Comparison of ENCODE assay signal across 28 mouse cellular contexts in genomic region chr13:63345476-63346225, GRCm38 (mm10).
DNase-seq lines count a peak whose midpoint lies in the region; ATAC-seq and TF ChIP-seq lines count a peak whose summit lies in the region.
"Had no signal": no experiment of that assay in that cellular context is flagged by ENCODE, and none has a peak within 500 bp of the region (broad histone marks: within the 10 kb centered on the region; RNA-seq: fewer than 3 reads in every experiment).

No protein-coding gene starts in this region.

- H3K27ac ChIP-seq in intestine, postnatal 0 days (ENCODE audit: low read depth, low read length), result no peak overlapping the region
- H3K27ac ChIP-seq in intestine, embryonic 15.5 days, result no peak overlapping the region
- H3K27ac ChIP-seq in liver, adult 2 months (replicated peaks; ENCODE audit: insufficient read depth, low read depth, low read length), result peak overlapping the region; percentile 75
- H3K27ac ChIP-seq in liver, embryonic 12.5 days, result no peak overlapping the region
- H3K27ac ChIP-seq: forebrain, embryonic 12.5 days; heart, embryonic 15.5 days; hindbrain, embryonic 13.5 days; limb, embryonic 13.5 days; liver, embryonic 15.5 days had no signal

- WGBS in intestine, postnatal 0 days, result 60% methylated on average over 5 of the region's 5 CpGs
- WGBS in intestine, embryonic 15.5 days, result 83% methylated on average over 5 of the region's 5 CpGs
- 38% methylated on average over 5 of the region's 5 CpGs for WGBS in liver, adult 2 months
- WGBS in liver, embryonic 12.5 days (ENCODE audit: insufficient replicate concordance), result 66% methylated on average over 5 of the region's 5 CpGs

- no peak for TF ChIP-seq CTCF in intestine, postnatal 0 days (IDR thresholded peaks at IDR 0.05; ENCODE audit: low read depth)
- TF ChIP-seq CTCF in liver, adult 2 months (IDR thresholded peaks at IDR 0.05; ENCODE audit: low read depth, low read length), result no peak
- TF ChIP-seq CTCF in Patski (IDR thresholded peaks at IDR 0.05), result no peak

- H3K36me3 ChIP-seq in intestine, postnatal 0 days (ENCODE audit: control insufficient read depth, insufficient read depth), result no peaks in the 10 kb centered on the region; the same call in 1 of the 2 replicates
- no peaks in the 10 kb centered on the region for H3K36me3 ChIP-seq in intestine, embryonic 15.5 days
- H3K36me3 ChIP-seq in liver, adult 2 months (ENCODE audit: control insufficient read depth, insufficient read depth, low read length), result no peaks in the 10 kb centered on the region
- peaks cover 5% of the 10 kb centered on the region; the same call in 1 of the 2 replicates for H3K36me3 ChIP-seq in liver, embryonic 12.5 days
- H3K36me3 ChIP-seq: forebrain, embryonic 12.5 days; liver, embryonic 15.5 days had no signal

- DNase-seq in liver, adult 2 months (ENCODE audit: extremely low read depth, low read depth, low spot score), result peak; percentile 91
- no peak for DNase-seq in Patski (ENCODE audit: low read depth, low spot score)
- peak; percentile 60 to 85 for DNase-seq in kidney, postnatal 25 days
- DNase-seq in ovary, postnatal 10 days (ENCODE audit: low spot score), result no peak
- DNase-seq: adrenal gland, adult 2 months; adrenal gland, postnatal 36 days; cerebellum, adult 18-20 months; cerebellum, postnatal 10 days; forebrain, postnatal 0 days; gastrocnemius, postnatal 10 days; heart, postnatal 4 days; layer of hippocampus, adult 9-11 months; lung, postnatal 36 days; right cerebral cortex, adult 18-20 months; thymus, postnatal 4 days had no signal

- no peak overlapping the region for H3K4me3 ChIP-seq in intestine, postnatal 0 days (ENCODE audit: low read depth, low read length)
- no peak overlapping the region for H3K4me3 ChIP-seq in intestine, embryonic 15.5 days (replicated peaks)
- no peak overlapping the region for H3K4me3 ChIP-seq in liver, adult 2 months (ENCODE audit: insufficient read depth, low read depth, low read length)
- H3K4me3 ChIP-seq in liver, embryonic 12.5 days, result no peak overlapping the region
- H3K4me3 ChIP-seq: forebrain, embryonic 12.5 days; heart, embryonic 15.5 days; hindbrain, embryonic 13.5 days; limb, embryonic 13.5 days; liver, embryonic 15.5 days had no signal

- no peaks in the 10 kb centered on the region for H3K9me3 ChIP-seq in intestine, postnatal 0 days (ENCODE audit: control insufficient read depth)
- H3K9me3 ChIP-seq in intestine, embryonic 15.5 days, result no peaks in the 10 kb centered on the region
- H3K9me3 ChIP-seq in liver, embryonic 12.5 days (replicated peaks), result no peaks in the 10 kb centered on the region
- H3K9me3 ChIP-seq: forebrain, embryonic 12.5 days; heart, embryonic 15.5 days; hindbrain, embryonic 13.5 days; limb, embryonic 13.5 days; liver, embryonic 15.5 days had no signal

- CTCF ChIA-PET in Patski (lab: Charles Lee), result interaction anchor here (1.0 to 2.0 kb wide), 5 partner anchors 9 to 426 kb away, joined by 3 to 5 read pairs (median 3); no protein-coding TSS in a partner anchor

- ATAC-seq in intestine, postnatal 0 days, result peak; percentile 45; the same call in 1 of the 2 replicates
- no peak for ATAC-seq in intestine, embryonic 15.5 days
- ATAC-seq in liver, embryonic 12.5 days, result no peak
- peak; percentile 47 for ATAC-seq in Patski
- ATAC-seq in erythroblast, adult 5-6 weeks (replicated peaks; ENCODE audit: low FRiP score, poor library complexity, severe bottlenecking), result no peak
- ATAC-seq: activated CD4-positive, CD25-positive, alpha-beta regulatory T cell, adult 4 months; CD4-positive, CD25-positive, alpha-beta regulatory T cell, adult 4 months; forebrain, postnatal 0 days; midbrain, embryonic 16.5 days had no signal

- no peaks in the 10 kb centered on the region for H3K27me3 ChIP-seq in intestine, postnatal 0 days (replicated peaks; ENCODE audit: control insufficient read depth, insufficient read depth, low read length)
- no peaks in the 10 kb centered on the region for H3K27me3 ChIP-seq in intestine, embryonic 15.5 days (replicated peaks)
- H3K27me3 ChIP-seq in liver, adult 2 months (ENCODE audit: control insufficient read depth, insufficient read depth, low read length), result no peaks in the 10 kb centered on the region
- no peaks in the 10 kb centered on the region for H3K27me3 ChIP-seq in liver, embryonic 12.5 days (replicated peaks)
- H3K27me3 ChIP-seq in Patski, result no peaks in the 10 kb centered on the region
- H3K27me3 ChIP-seq: forebrain, embryonic 12.5 days; heart, embryonic 15.5 days; hindbrain, embryonic 13.5 days; limb, embryonic 13.5 days; liver, embryonic 15.5 days had no signal

- in situ Hi-C loops in Patski (cut with MboI; ENCODE audit: low pct_unique_long_range_greater_than_20kb), result loop anchor here (10.0 kb wide), 1 partner anchor 689 kb away; no protein-coding TSS in a partner anchor

- H3K4me2 ChIP-seq in intestine, postnatal 0 days (replicated peaks; ENCODE audit: low read depth), result no peak overlapping the region
- H3K4me2 ChIP-seq in intestine, embryonic 15.5 days (replicated peaks), result no peak overlapping the region
- H3K4me2 ChIP-seq in liver, embryonic 12.5 days, result no peak overlapping the region
- H3K4me2 ChIP-seq: forebrain, embryonic 12.5 days; heart, embryonic 15.5 days; hindbrain, embryonic 13.5 days; limb, embryonic 13.5 days; liver, embryonic 15.5 days; midbrain, embryonic 11.5 days had no signal

- H3K4me1 ChIP-seq in intestine, postnatal 0 days (replicated peaks; ENCODE audit: control insufficient read depth, insufficient read depth, low read length), result no peaks in the 10 kb centered on the region
- no peaks in the 10 kb centered on the region for H3K4me1 ChIP-seq in intestine, embryonic 15.5 days (replicated peaks)
- peaks cover 7% of the 10 kb centered on the region; the same call in 1 of the 2 replicates for H3K4me1 ChIP-seq in liver, adult 2 months (ENCODE audit: control insufficient read depth, insufficient read depth, low read length)
- H3K4me1 ChIP-seq in liver, embryonic 12.5 days, result no peaks in the 10 kb centered on the region
- H3K4me1 ChIP-seq: forebrain, embryonic 12.5 days; heart, embryonic 15.5 days; hindbrain, embryonic 13.5 days; limb, embryonic 13.5 days had no signal

- H3K9ac ChIP-seq in intestine, postnatal 0 days (ENCODE audit: low read depth, low read length), result no peak overlapping the region
- no peak overlapping the region for H3K9ac ChIP-seq in intestine, embryonic 15.5 days
- H3K9ac ChIP-seq in liver, adult 2 months (ENCODE audit: low read depth, low read length), result no peak overlapping the region
- no peak overlapping the region for H3K9ac ChIP-seq in liver, embryonic 12.5 days
- H3K9ac ChIP-seq: forebrain, embryonic 12.5 days; forebrain, postnatal 0 days; heart, embryonic 15.5 days; hindbrain, embryonic 13.5 days; limb, embryonic 13.5 days; liver, embryonic 15.5 days had no signal

- H3K79me2 ChIP-seq in liver, adult 2 months (ENCODE audit: control insufficient read depth, insufficient read depth, low read length), result no peaks in the 10 kb centered on the region

- no peak for TF ChIP-seq POLR2A in liver, adult 2 months (IDR thresholded peaks at IDR 0.05; ENCODE audit: extremely low read depth, insufficient read depth, low read length)

- POLR2A ChIA-PET in Patski (lab: Charles Lee), result no interaction called here

Comparison
In these comparisons a context has a peak if more than half of its experiments do, and no peak if none do; other contexts are left out.
1. ATAC-seq: peak in intestine, postnatal 0 days (single experiment) and Patski (single experiment); none in intestine, embryonic 15.5 days (single experiment), liver, embryonic 12.5 days (single experiment) and erythroblast, adult 5-6 weeks (single experiment).
2. DNase-seq: peak in liver, adult 2 months (single experiment) and kidney, postnatal 25 days (2 of 2); none in Patski (single experiment) and ovary, postnatal 10 days (single experiment).